Mouse (Mus musculus) forebrain, embryonic 16.5 days (tissue): ENCODE data around the gene Gm17660. TPM values are rescaled to one million over a fixed set of nuclear protein-coding genes. Genes with fewer than 3 reads are reported as not detected.

ENCODE experiments used
- microRNA-seq: library from miRNA; unstranded; fragments of <30 nt; microRNA quantifications from one replicate; pipeline ENCODE4, GENCODE M21; 2017
- polyA plus RNA-seq: library from polyadenylated mRNA; unstranded; fragments of >200 nt; fragmentation: Nextera tagmentation; extraction: Ambion mirVana; gene quantifications from 2 replicates; pipeline ENCODE4 v1.2.1, GENCODE M21; 2015

The Gm17660 gene
- polyA plus RNA-seq, 1 experiment from 2014 or later, result not detected

Small RNAs within 50 kb of the gene (microRNA-seq; reads per million reads assigned to microRNA genes)
- gene Mir5619, result 1.5 reads per million

Other genes starting within 250 kb of the Gm17660 start
- gene Klhl8, start 166.3 kb downstream of the Gm17660 start, polyA plus RNA-seq, result 48.8 and 53.4 TPM in 2 replicates
- not detected in 2 replicates for gene Hsd17b13, start 100.2 kb downstream of the Gm17660 start, polyA plus RNA-seq
- gene Hsd17b11, start 55.7 kb downstream of the Gm17660 start, polyA plus RNA-seq, result 1.7 and 1.8 TPM in 2 replicates
- 55.9 and 57.8 TPM in 2 replicates for gene Nudt9, start 31.3 kb downstream of the Gm17660 start, polyA plus RNA-seq
- gene Sparcl1, start 36.1 kb upstream of the Gm17660 start, polyA plus RNA-seq, result 110 and 137 TPM in 2 replicates
- gene Dspp, start 93.1 kb upstream of the Gm17660 start, polyA plus RNA-seq, result 0.04 TPM in 1 of 2 replicates, not detected in the other
- 0.34 and 1.4 TPM in 2 replicates for gene Dmp1, start 125.0 kb upstream of the Gm17660 start, polyA plus RNA-seq
- 0.79 and 14.0 TPM in 2 replicates for gene Ibsp, start 221.6 kb upstream of the Gm17660 start, polyA plus RNA-seq
- gene Mepe, start 247.7 kb upstream of the Gm17660 start, polyA plus RNA-seq, result not detected in 2 replicates